Mouse (Mus musculus) MEL (cell line): Measurements from ENCODE around the gene Ywhae.

Experiments
- CTCF ChIP-seq, 3 experiments: IDR thresholded peaks in 2 of 3; conservative IDR thresholded peaks in 1 of 3; 2 replicates each; pipeline ENCODE4 v1.5.1; 2011 to 2012; ENCODE audit warnings: low read length in 3 of 3, low read depth in 2 of 3, mild to moderate bottlenecking in 2 of 3, improper control_type of control experiment in 1 of 3, inconsistent platforms in 1 of 3, mixed read lengths in 1 of 3, moderate library complexity in 1 of 3; ENCODE audit not compliant: control insufficient read depth in 1 of 3, insufficient read depth in 1 of 3, poor library complexity in 1 of 3, severe bottlenecking in 1 of 3
- EP300 ChIP-seq, 2 experiments: IDR thresholded peaks; 2 replicates each; pipeline ENCODE4 v1.6.1; 2011; ENCODE audit warnings: improper control_type of control experiment in 2 of 2, low read length in 2 of 2, low read depth in 1 of 2, mild to moderate bottlenecking in 1 of 2
- GABPA ChIP-seq: IDR thresholded peaks from 2 replicates; pipeline ENCODE4 v1.6.1; 2012; ENCODE audit warnings: low read depth, mild to moderate bottlenecking, inconsistent platforms, low read length, improper control_type of control experiment, moderate library complexity
- JUND ChIP-seq: IDR thresholded peaks from 2 replicates; pipeline ENCODE4 v1.6.1; 2011; ENCODE audit warnings: low read depth, mild to moderate bottlenecking, improper control_type of control experiment, low read length
- MAX ChIP-seq: IDR thresholded peaks from 2 replicates; pipeline ENCODE4 v1.6.1; 2011; ENCODE audit warnings: low read length, improper control_type of control experiment
- MYC ChIP-seq: IDR thresholded peaks from 2 replicates; pipeline ENCODE4 v1.6.1; 2011; ENCODE audit warnings: low read depth, mild to moderate bottlenecking, low read length, improper control_type of control experiment, moderate library complexity
- NRF1 ChIP-seq: IDR thresholded peaks from 2 replicates; pipeline ENCODE4 v1.6.1; 2014; ENCODE audit warnings: low read depth, mild to moderate bottlenecking, inconsistent platforms, low read length, improper control_type of control experiment, moderate library complexity; ENCODE audit not compliant: poor library complexity, insufficient read depth, severe bottlenecking
- POLR2A ChIP-seq, 2 experiments: IDR thresholded peaks; 2 replicates each; pipeline ENCODE4 v1.6.1; 2011 to 2012; ENCODE audit warnings: low read length in 2 of 2, mild to moderate bottlenecking in 2 of 2, control low read depth in 1 of 2, improper control_type of control experiment in 1 of 2, low read depth in 1 of 2, moderate library complexity in 1 of 2; ENCODE audit not compliant: control insufficient read depth in 1 of 2, insufficient read depth in 1 of 2, poor library complexity in 1 of 2
- UBTF ChIP-seq: IDR thresholded peaks from 2 replicates; pipeline ENCODE4 v1.6.1; 2012; ENCODE audit warnings: low read depth, mild to moderate bottlenecking, inconsistent platforms, low read length, improper control_type of control experiment, moderate library complexity, borderline replicate concordance; ENCODE audit not compliant: insufficient read depth
- ZC3H11A ChIP-seq: IDR thresholded peaks from 2 replicates; pipeline ENCODE4 v1.6.1; 2012; ENCODE audit warnings: low read depth, mild to moderate bottlenecking, inconsistent platforms, low read length, improper control_type of control experiment
- ZKSCAN1 ChIP-seq: IDR thresholded peaks from 2 replicates; pipeline ENCODE4 v1.6.1; 2012; ENCODE audit warnings: low read depth, mild to moderate bottlenecking, inconsistent platforms, low read length, improper control_type of control experiment, moderate library complexity

DNA sequence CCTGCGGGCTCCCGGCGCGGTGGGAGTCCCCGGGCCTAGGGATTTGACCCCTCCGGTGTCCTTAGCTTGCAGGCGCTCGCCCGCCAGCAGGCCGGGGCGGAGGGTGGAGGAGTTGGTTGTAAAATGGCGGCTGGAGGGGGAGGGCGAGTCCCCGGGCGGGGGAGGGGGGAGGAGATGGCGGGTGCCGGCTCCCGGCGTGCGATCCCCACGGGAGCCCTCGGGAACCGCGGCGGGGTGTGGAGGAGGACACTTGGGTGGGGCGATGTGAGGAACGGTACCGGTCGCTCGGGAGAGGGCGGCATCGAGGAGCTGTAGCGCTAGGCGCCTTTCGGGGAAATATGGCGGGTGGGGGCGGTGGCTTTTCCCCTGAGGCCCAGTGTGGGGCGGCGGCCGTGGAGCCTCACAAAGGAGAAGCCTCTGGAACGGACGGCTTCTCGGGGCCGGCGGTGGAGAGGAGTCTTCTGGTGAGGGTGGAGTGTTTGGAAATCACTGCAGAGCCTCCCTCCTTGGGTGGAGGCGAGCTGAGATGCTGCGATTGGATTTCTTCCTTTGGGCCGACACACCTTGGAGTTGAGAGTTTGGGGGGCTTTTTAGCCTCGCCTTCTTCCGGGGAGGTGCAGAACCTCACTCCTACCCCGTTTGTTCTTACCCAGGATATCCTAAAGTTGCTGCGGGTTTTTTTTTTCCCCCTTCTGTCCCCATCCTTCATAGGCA is 715 bp downstream of the Ywhae start:
- no peak for TF ChIP-seq JUND
- no peak for TF ChIP-seq EP300 (IDR thresholded peaks at IDR 0.05; ENCODE audit: low read depth in 1 of 2, low read length in 2 of 2)
- TF ChIP-seq NRF1 = no peak
- no peak for TF ChIP-seq MYC
- no peak for TF ChIP-seq CTCF (IDR thresholded peaks at IDR 0.05 in 2 of 3, conservative IDR thresholded peaks at IDR 0.05 in 1 of 3; ENCODE audit: control insufficient read depth in 1 of 3, insufficient read depth in 1 of 3, low read depth in 2 of 3, low read length in 3 of 3, poor library complexity in 1 of 3, severe bottlenecking in 1 of 3)
- no peak; the same call in 1 of the 2 replicates for TF ChIP-seq UBTF
- no peak for TF ChIP-seq MAX
- no peak for TF ChIP-seq ZC3H11A
- TF ChIP-seq POLR2A (IDR thresholded peaks at IDR 0.05; ENCODE audit: control insufficient read depth in 1 of 2, insufficient read depth in 1 of 2, low read depth in 1 of 2, low read length in 2 of 2, poor library complexity in 1 of 2) = no peak
- no peak for TF ChIP-seq GABPA
- no peak for TF ChIP-seq ZKSCAN1
